Mouse (Mus musculus) lung, postnatal 4 days (tissue): ENCODE measurements at regions not wholly inside any gene's neighbourhood (a gene's known extent, or its start where the extent isn't known, plus 50 kb on each side); places are given as distances from the start of the nearest gene placed in this dataset.

ENCODE experiments used
- DNase-seq, 2 experiments: peaks; one replicate each; pipeline ENCODE4 v3.0.0; 2021

DNA sequence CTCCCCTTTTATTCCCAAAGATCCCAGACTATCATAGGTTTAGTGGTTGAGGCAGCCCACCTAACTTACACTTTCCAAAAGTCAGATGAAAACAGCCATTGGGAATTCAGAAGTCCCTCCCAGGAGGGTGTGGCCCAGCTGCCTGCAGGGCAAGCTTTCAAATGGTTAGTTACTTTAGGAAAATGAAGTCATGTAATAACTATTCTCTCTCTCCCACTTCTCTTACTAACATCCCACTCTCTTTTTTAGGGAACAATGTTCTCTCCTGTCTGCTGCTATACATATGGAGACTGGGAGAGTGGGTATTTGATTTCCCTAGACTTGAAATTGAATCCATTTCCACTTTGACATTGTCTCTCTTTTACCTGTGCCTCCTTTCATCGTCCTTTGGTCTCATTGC, 55.0 kb downstream of the Zfp648 start:
- no peak for DNase-seq

DNA sequence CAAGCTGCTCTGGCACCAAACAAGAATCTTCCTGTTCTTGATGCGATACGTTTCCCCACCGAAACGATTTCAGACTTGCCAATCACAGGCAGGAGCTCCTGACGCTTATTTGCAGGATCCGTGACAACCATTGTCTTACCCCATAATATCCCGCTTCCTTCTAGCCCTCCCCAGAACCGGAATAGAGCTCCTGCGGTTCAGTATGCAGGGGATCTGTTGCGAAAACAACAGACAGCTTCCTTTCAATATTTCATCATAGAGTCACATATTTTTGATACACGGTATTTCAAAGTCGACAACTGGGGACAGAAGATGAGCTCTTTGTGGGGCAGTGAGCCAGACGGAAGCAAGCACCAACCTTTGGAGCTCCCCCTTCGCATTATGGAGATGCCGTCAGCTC, 55.8 kb downstream of the Zfp648 start:
- no peak for DNase-seq

DNA sequence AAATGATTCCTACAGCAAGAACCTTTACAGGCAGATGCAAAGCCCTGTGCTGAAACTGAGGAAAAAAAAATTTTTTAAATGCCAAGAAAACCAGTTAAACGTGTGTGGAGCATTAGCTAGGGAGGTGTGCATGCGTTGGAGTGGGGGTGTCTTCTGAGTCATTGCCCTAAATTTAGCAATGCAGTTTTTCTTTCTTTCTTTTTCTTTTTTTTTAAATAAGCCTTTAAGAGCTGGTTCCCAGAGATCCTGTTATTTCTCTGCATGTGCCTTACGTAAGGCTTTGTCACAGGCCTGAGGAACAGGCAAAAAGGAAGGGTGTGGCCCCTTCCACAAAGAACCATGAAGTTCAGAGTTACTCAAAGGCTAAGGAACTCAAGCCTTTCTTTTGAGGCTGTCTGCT, 57.5 kb downstream of the Zfp648 start:
- DNase-seq: no peak

DNA sequence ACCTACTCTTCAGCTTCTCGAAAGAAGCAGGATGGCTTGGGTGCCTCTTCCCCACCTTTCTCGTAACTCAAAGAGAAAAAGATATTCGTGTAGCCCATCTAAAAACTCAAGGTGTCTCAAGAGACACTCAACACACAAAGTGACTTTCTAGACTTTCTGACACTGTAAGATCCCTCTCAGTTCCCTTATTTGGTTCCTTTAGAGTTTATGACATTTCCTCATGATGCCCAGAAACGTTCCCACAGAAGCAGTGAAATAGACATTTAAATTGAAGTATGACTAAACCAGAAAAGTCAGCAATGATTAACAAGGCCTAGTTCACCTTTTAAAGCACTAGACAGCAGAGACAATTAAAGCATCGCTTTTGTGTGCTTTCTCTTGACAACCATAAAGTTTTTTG, 59.4 kb downstream of the Zfp648 start:
- DNase-seq: no peak

DNA sequence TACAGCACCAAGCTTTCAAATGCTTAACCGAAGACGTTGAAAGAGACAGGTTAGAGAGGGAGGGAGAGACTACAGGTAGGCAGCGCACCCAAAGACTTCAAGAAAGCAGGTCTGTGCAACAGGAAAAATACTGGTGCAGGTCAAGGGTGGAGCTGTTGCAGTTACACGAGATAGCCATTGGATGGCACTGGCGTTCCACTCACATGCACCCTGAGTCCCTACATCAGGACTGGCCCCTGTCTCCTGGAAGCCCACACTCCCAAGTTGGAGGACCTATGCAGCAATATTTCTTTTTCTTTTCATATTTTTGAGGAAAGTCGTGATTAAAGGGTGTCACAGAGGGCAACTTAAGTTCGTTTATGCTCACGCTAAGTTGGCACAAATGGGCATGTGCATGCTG, 80.5 kb downstream of the Zfp648 start:
- DNase-seq: peak; percentile 26 to 33

DNA sequence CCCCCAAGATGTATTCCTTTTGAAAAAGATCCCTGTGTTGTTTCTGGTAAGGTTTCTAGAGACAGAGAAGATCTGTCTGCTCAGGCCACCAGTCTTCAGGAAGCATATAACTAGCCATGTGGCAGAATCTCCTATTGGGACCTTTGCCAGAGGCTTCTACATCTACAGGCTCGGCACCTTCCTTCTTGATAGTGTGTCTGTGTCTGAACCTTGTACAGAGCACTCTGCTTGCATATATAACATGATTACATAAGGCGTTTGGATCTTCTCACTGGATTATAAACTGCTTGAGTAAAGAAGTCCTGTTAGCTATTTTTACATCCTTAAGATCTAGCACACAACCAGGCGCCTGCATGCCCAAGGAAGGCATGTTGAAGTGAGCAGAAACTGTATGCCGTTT, 85.1 kb downstream of the Zfp648 start:
- DNase-seq: no peak

- no peak for DNase-seq
Observed at GRCm38 (mm10) chr1:154292729-154293128, 91.7 kb downstream of the Zfp648 start.

GRCm38 (mm10) chr1:154296080-154296479, 95.1 kb downstream of the Zfp648 start:
- no peak for DNase-seq

DNA sequence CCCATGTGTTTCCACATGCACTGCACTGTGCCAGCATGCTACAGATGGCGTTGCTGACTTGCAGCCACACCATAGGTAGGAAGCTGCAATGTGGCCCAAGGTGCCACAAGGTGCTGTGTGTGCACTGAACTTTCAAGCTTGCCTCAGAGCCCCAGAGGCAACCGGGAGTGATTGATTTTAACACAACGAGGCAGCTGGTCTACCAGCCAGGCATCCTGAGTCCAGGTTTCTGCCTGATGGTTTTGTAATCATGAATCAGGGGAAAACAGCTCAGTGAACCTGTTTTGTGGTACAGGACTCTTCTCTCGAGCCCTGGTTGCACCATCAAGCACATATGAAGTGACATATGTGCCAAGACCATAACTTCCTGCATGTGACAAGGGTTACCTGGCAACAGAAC, 98.9 kb downstream of the Zfp648 start:
- no peak for DNase-seq

- DNase-seq: peak; percentile 24 to 40
Observed at GRCm38 (mm10) chr1:154309650-154310049, 108.7 kb downstream of the Zfp648 start.
